Mouse (Mus musculus): ENCODE data around the gene Xylt1. TPM values are rescaled to one million over a fixed set of nuclear protein-coding genes. Genes with fewer than 3 reads are reported as not detected.
A peak's percentile ranks its signal among the peaks of the same experiment; 100 is the strongest.

Gene Xylt1
- polyA plus RNA-seq, 1 experiment from 2014 or later, result 1.4 TPM

- H3K4me3 ChIP-seq, result peak overlapping the region; percentile 76
- 0 out of 2 replicates have a peak overlapping the region, but pooled peaks have one; percentile 75 for H3K27ac ChIP-seq (ENCODE audit: poor library complexity, severe bottlenecking)
- peak overlapping the region; percentile 84 for H3K4me2 ChIP-seq
- H3K4me1 ChIP-seq (replicated peaks), result peaks cover 27% of the 10 kb centered on the region
- H3K36me3 ChIP-seq, result no peaks in the 10 kb centered on the region
- H3K9ac ChIP-seq, result peak overlapping the region; percentile 85
- 5% methylated on average over 7 of the region's 7 CpGs for WGBS
- peaks cover 3% of the 10 kb centered on the region; the same call in 1 of the 2 replicates for H3K27me3 ChIP-seq (replicated peaks)
- no peaks in the 10 kb centered on the region for H3K9me3 ChIP-seq (replicated peaks)
- no peak for ATAC-seq (ENCODE audit: insufficient number of reproducible peaks, low FRiP score)
These were observed 752 bp upstream of the Xylt1 start for GRCm38 (mm10) chr7:117380036-117380417.

DNA sequence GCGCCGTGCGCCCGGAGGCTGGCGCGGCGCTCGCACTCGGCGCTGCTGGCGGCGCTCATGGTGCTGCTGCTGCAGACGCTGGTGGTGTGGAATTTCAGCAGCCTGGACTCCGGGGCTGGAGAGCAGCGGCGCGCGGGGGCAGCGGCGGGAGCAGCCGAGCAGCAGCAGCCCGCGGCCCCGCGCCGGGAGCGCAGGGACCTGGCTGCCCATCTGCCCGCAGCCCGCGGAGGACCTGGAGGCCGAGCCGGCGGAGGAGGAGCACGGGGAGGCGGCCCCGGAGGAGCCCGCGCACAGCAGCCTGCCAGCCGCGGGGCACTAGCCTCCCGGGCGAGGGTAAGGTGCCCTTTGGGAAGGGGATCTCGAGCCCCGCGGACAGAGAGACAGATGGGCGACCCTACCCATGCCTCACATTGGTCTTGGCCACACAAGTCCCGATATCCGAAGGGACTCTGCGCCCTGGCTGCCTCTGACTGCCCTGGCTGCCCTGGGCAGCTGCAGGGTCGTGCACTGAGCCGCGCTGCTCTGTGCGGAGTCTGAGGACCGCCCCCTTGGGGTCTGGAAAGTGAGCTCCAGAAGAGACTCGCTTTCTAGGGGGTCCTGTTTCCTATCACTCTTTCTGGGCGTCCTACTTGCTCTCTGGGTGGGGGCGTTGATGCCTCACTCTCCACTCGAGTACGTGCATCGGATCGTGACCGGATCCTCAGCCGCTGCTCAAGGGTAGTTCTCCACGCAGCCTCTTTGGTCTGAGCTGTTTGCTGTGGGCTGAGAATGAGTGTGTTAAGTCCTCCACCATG lies 606 bp downstream of the Xylt1 start:
- Histone ChIP-seq H3K36me3 (no peaks in the 10 kb centered on the region), H3K9ac (peak overlapping the region; percentile 85), H3K27ac (ENCODE audit: poor library complexity, severe bottlenecking) (peak overlapping the region; percentile 75), H3K4me3 (peak overlapping the region; percentile 76), H3K4me2 (peak overlapping the region; percentile 84), H3K27me3 (replicated peaks) (0 out of 2 replicates have a peak, but pooled peaks cover 3% of the 10 kb centered on the region), H3K4me1 (replicated peaks) (peaks cover 27% of the 10 kb centered on the region), H3K9me3 (replicated peaks) (no peaks in the 10 kb centered on the region)
- peak; percentile 60 for ATAC-seq (ENCODE audit: insufficient number of reproducible peaks, low FRiP score)
- under 1% methylated on average over 64 of the region's 64 CpGs for WGBS

GRCm38 (mm10) chr7:117382006-117382405 lies 1.2 kb downstream of the Xylt1 start:
- no peak overlapping the region for H3K27ac ChIP-seq (ENCODE audit: poor library complexity, severe bottlenecking)
- peak overlapping the region; percentile 84 for H3K4me2 ChIP-seq
- ATAC-seq (ENCODE audit: insufficient number of reproducible peaks, low FRiP score), result no peak
- WGBS, result 26% methylated on average over 2 of the region's 2 CpGs
- H3K9me3 ChIP-seq (replicated peaks), result no peaks in the 10 kb centered on the region
- 0 out of 2 replicates have a peak, but pooled peaks cover 3% of the 10 kb centered on the region for H3K27me3 ChIP-seq (replicated peaks)
- peak overlapping the region; percentile 76 for H3K4me3 ChIP-seq
- peaks cover 27% of the 10 kb centered on the region for H3K4me1 ChIP-seq (replicated peaks)
- no peaks in the 10 kb centered on the region for H3K36me3 ChIP-seq
- H3K9ac ChIP-seq, result peak overlapping the region; percentile 85

DNA sequence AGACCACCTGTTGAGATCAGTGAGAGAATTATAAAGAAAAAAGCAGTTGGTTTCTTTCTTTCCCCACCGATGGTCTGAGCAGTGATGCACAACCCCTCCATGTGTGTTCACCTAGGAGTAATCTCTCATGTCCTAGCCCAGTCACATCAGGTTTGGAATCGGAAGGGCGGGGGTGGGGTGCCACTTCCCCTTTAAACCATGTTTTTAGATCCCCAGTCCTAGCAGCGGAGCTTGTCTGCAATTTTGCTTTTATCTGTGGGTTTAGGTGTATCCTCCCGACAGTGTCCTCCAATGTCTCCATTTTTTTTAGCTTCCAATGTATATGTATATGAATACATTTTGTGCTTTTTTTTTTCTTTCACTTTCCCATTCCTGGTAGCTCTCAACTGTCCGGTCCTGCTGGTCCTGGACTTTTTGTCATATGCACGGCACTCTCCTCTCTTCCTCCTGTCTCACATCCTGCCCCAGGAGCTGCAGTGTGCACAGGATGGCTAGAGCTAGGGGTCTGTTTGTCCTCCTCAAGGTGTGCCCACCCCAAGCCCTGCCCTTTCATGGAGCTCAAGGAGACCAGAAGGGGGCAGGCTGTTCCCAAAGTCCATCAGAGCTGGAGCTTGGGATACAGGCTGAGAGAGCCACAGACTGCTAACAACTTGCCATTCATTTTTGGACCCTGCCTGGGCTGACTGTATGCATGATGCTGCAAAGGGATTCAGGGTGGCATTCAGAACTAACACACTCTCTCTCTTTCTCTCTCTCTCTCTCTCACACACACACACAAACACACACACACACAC lies 2.6 kb downstream of the Xylt1 start:
- no peak overlapping the region for H3K9ac ChIP-seq
- H3K4me1 ChIP-seq (replicated peaks), result peaks cover 27% of the 10 kb centered on the region
- no peaks in the 10 kb centered on the region for H3K36me3 ChIP-seq
- ATAC-seq (ENCODE audit: insufficient number of reproducible peaks, low FRiP score), result no peak
- no peaks in the 10 kb centered on the region for H3K9me3 ChIP-seq (replicated peaks)
- H3K4me2 ChIP-seq, result peak overlapping the region; percentile 84
- no peak overlapping the region for H3K27ac ChIP-seq (ENCODE audit: poor library complexity, severe bottlenecking)
- no peak overlapping the region for H3K4me3 ChIP-seq
- H3K27me3 ChIP-seq (replicated peaks), result 0 out of 2 replicates have a peak, but pooled peaks cover 3% of the 10 kb centered on the region
- WGBS, result 61% methylated on average over 7 of the region's 7 CpGs

- ATAC-seq (ENCODE audit: insufficient number of reproducible peaks, low FRiP score), result no peak
- no peaks in the 10 kb centered on the region for H3K36me3 ChIP-seq
- no peak overlapping the region for H3K27ac ChIP-seq (ENCODE audit: poor library complexity, severe bottlenecking)
- no peak overlapping the region for H3K4me2 ChIP-seq
- WGBS, result 78% methylated on average over 4 of the region's 4 CpGs
- no peaks in the 10 kb centered on the region for H3K9me3 ChIP-seq (replicated peaks)
- H3K4me1 ChIP-seq (replicated peaks), result peaks cover 22% of the 10 kb centered on the region
- no peak overlapping the region for H3K4me3 ChIP-seq
- no peak overlapping the region for H3K9ac ChIP-seq
- no peaks in the 10 kb centered on the region for H3K27me3 ChIP-seq (replicated peaks)
These were observed 5.6 kb downstream of the Xylt1 start for GRCm38 (mm10) chr7:117386376-117386775.

- no peaks in the 10 kb centered on the region for H3K9me3 ChIP-seq (replicated peaks)
- 69% methylated on average over 9 of the region's 9 CpGs for WGBS
These were observed 7.7 kb downstream of the Xylt1 start for GRCm38 (mm10) chr7:117388284-117388988.

DNA sequence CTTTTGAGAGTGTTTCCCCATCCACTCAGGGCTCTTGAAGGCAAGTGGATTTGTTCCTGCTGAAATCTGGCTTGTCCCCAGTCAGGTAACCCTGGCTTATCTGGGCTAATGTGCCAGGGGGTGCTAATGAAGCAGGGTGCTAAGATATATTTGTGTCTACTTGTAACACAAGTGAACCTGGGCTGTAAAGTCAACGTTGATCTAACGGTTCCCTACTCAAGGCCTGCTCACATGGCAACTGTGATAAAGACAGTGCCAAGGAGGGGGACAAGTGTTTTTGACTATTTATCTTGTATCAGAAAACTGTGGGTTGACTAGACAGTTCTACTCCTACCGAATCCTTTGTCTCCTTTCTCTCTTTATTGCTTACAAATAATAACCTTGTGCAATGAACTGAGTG lies 8.3 kb downstream of the Xylt1 start:
- Histone ChIP-seq H3K9ac (no peak overlapping the region), H3K4me1 (replicated peaks) (peaks cover 20% of the 10 kb centered on the region), H3K27ac (ENCODE audit: poor library complexity, severe bottlenecking) (no peak overlapping the region), H3K36me3 (no peaks in the 10 kb centered on the region), H3K9me3 (replicated peaks) (no peaks in the 10 kb centered on the region), H3K4me3 (no peak overlapping the region), H3K27me3 (replicated peaks) (no peaks in the 10 kb centered on the region), H3K4me2 (no peak overlapping the region)
- WGBS, result 70% methylated on average over 3 of the region's 3 CpGs
- no peak for ATAC-seq (ENCODE audit: insufficient number of reproducible peaks, low FRiP score)

More at GRCm38 (mm10) chr7:117388284-117388988, 7.7 kb downstream of the Xylt1 start:
- H3K27ac ChIP-seq (ENCODE audit: poor library complexity, severe bottlenecking), result no peak overlapping the region
- no peak for ATAC-seq (ENCODE audit: insufficient number of reproducible peaks, low FRiP score)
- no peak overlapping the region for H3K4me3 ChIP-seq
- H3K27me3 ChIP-seq (replicated peaks), result no peaks in the 10 kb centered on the region
- H3K4me1 ChIP-seq (replicated peaks), result peaks cover 15% of the 10 kb centered on the region
- H3K36me3 ChIP-seq, result no peaks in the 10 kb centered on the region
- H3K4me2 ChIP-seq, result no peak overlapping the region
- H3K9ac ChIP-seq, result no peak overlapping the region

DNA sequence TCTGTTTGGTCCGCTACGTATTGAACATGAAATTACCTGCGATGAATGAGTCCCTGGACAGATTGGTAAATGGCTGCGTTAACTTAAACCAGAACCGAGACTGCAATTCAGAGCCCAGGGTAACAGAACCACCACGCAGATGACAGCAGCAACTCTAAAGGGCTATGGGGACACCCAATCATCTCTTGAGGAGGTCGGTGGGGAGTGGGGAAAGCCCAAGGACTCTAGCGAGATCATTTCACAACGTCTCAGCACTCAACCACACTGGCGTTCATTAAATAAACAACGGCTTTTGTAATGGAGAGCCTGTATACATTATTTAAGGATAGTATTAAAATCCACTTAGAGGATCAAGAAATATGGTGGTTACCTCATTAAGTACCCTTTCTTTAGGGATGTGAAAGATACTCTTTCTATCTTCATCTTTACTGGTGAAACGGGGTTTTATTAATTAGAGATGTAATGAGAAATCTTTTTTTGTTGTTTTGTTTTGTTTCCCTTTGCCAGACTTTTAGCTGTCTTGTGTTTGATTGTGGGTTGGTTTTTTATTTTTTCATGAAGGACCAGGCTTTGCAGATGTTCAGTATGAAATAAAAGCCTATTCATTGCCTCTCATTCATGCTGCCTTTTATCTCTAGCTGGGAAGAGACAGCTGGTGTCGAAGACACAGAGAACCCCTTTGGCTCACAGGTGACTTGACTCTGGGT lies 12.2 kb downstream of the Xylt1 start:
- ATAC-seq (ENCODE audit: insufficient number of reproducible peaks, low FRiP score), result no peak
- Histone ChIP-seq H3K4me3 (no peak overlapping the region), H3K27me3 (replicated peaks) (no peaks in the 10 kb centered on the region), H3K4me2 (no peak overlapping the region), H3K9me3 (replicated peaks) (no peaks in the 10 kb centered on the region), H3K36me3 (no peaks in the 10 kb centered on the region), H3K9ac (no peak overlapping the region), H3K27ac (ENCODE audit: poor library complexity, severe bottlenecking) (no peak overlapping the region), H3K4me1 (replicated peaks) (peaks cover 36% of the 10 kb centered on the region)
- WGBS, result 79% methylated on average over 13 of the region's 13 CpGs

- H3K9me3 ChIP-seq (replicated peaks), result no peaks in the 10 kb centered on the region
- 22% methylated on average over 4 of the region's 4 CpGs for WGBS
- H3K4me2 ChIP-seq, result no peak overlapping the region
- no peak overlapping the region for H3K4me3 ChIP-seq
- H3K27me3 ChIP-seq (replicated peaks), result no peaks in the 10 kb centered on the region
- peaks cover 31% of the 10 kb centered on the region for H3K4me1 ChIP-seq (replicated peaks)
- ATAC-seq (ENCODE audit: insufficient number of reproducible peaks, low FRiP score), result no peak
- no peak overlapping the region for H3K9ac ChIP-seq
- no peaks in the 10 kb centered on the region for H3K36me3 ChIP-seq
- H3K27ac ChIP-seq (ENCODE audit: poor library complexity, severe bottlenecking), result no peak overlapping the region
These were observed 13.2 kb downstream of the Xylt1 start for GRCm38 (mm10) chr7:117393976-117394375.

GRCm38 (mm10) chr7:117394380-117394779 lies 13.6 kb downstream of the Xylt1 start:
- no peak overlapping the region for H3K9ac ChIP-seq
- no peak overlapping the region for H3K27ac ChIP-seq (ENCODE audit: poor library complexity, severe bottlenecking)
- no peak overlapping the region for H3K4me3 ChIP-seq
- H3K36me3 ChIP-seq, result no peaks in the 10 kb centered on the region
- 66% methylated on average over 6 of the region's 6 CpGs for WGBS
- H3K27me3 ChIP-seq (replicated peaks), result no peaks in the 10 kb centered on the region
- H3K9me3 ChIP-seq (replicated peaks), result no peaks in the 10 kb centered on the region
- H3K4me1 ChIP-seq (replicated peaks), result peaks cover 31% of the 10 kb centered on the region
- no peak overlapping the region for H3K4me2 ChIP-seq
- no peak for ATAC-seq (ENCODE audit: insufficient number of reproducible peaks, low FRiP score)
